Mouse (Mus musculus) myocyte (in vitro differentiated cells): ENCODE data around the gene Spsb1.

Experiments used
- CEBPB ChIP-seq: IDR thresholded peaks from 2 replicates; pipeline ENCODE4 v1.6.1; 2011; ENCODE audit warnings: mild to moderate bottlenecking, moderate library complexity; ENCODE audit not compliant: poor library complexity, insufficient read depth, severe bottlenecking
- E2F4 ChIP-seq: IDR thresholded peaks from one replicate; pipeline ENCODE4 v1.6.1; 2011; ENCODE audit warnings: mild to moderate bottlenecking, control low read depth, moderate library complexity; ENCODE audit not compliant: insufficient read depth
- MAX ChIP-seq: IDR thresholded peaks from one replicate; pipeline ENCODE4 v1.6.1; 2011; ENCODE audit warnings: low read depth, mild to moderate bottlenecking, control low read depth
- POLR2A ChIP-seq: IDR thresholded peaks from one replicate; pipeline ENCODE4 v1.6.1; 2011; ENCODE audit warnings: low read depth, mild to moderate bottlenecking, control low read depth, moderate library complexity; ENCODE audit not compliant: insufficient read length
- POLR2AphosphoS2 ChIP-seq: IDR thresholded peaks from one replicate; pipeline ENCODE4 v1.6.1; 2011; ENCODE audit warnings: low read depth, control low read depth; ENCODE audit not compliant: insufficient read length
- SRF ChIP-seq: IDR thresholded peaks from one replicate; pipeline ENCODE4 v1.6.1; 2011; ENCODE audit warnings: low read depth; ENCODE audit not compliant: control insufficient read depth, insufficient read length
- USF1 ChIP-seq: IDR thresholded peaks from one replicate; pipeline ENCODE4 v1.6.1; 2011; ENCODE audit warnings: low read depth, mild to moderate bottlenecking, control low read depth, moderate library complexity

DNA sequence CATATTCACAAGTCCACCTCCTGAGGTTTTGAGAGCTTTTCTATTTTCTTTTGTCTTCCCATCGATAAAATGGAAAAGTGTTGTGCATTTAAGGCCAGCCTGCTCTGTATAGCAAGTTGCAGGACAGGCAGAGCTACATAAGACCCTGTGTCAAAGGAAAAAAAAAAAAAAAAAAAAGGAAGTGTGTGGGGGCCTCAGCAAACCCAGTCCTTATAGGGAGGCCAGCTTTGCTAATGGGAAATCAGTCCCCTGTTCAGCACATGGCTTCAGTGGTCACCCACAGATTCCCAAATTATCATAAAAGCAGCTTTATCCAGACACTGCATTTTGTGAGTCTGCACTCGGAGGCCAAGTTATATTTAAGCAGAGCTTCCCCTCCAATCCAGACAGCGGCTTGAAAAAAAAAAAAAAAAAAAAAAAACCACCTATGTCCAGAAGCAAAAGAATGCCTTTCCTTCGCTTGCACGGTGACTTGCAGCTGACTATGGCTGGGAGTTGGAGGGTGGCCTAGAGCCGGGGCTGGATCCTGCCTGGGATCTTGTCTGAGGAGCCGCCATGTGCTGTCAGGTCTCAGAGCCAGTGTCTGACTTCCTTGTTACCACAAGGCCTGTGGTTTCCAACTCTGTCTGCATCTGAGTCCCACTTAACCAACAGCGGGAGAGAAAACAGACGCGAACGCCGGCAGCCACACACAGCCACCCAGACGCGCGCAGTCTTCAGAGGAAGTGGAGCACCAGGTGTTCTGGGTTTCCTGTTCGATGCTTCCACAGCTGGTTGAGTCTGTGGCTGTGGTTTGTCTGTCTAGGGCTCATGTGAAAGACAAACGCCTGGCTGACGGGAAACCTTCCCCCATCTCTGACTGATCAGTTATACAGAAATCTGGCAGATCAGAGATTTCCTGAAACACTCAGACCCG is 98.7 kb downstream of the Spsb1 start:
- TF ChIP-seq USF1 (no peak), MAX (no peak), POLR2A (no peak), E2F4 (no peak), POLR2AphosphoS2 (no peak), SRF (no peak), CEBPB (no peak)
